Mouse (Mus musculus) limb, embryonic 12.5 days (tissue): ENCODE data around the gene Zswim5. TPM values are rescaled to one million over a fixed set of nuclear protein-coding genes. Genes with fewer than 3 reads are reported as not detected.

ENCODE experiments used
- ATAC-seq: fragments of 200-750 bp; cut with Nextera tagmentation; 2 replicates; pipeline ENCODE4 v1.8.0; 2017; ENCODE audit warnings: low read depth, moderate TSS enrichment; ENCODE audit not compliant: insufficient number of reproducible peaks, insufficient read depth, low FRiP score, low TSS enrichment
- H3K27ac ChIP-seq: fragments of 300-500 bp; sonication (generic); 2 replicates; pipeline ENCODE4 v1.5.1; 2016; ENCODE audit warnings: mild to moderate bottlenecking, moderate library complexity
- H3K27me3 ChIP-seq: fragments of 300-500 bp; sonication (generic); 2 replicates; pipeline ENCODE4 v1.6.1; 2016; ENCODE audit warnings: mild to moderate bottlenecking, moderate library complexity
- H3K36me3 ChIP-seq: fragments of 300-500 bp; sonication (generic); 2 replicates; pipeline ENCODE4 v1.6.1; 2016; ENCODE audit warnings: mild to moderate bottlenecking, moderate library complexity
- H3K4me1 ChIP-seq: fragments of 300-500 bp; sonication (generic); replicated peaks from 2 replicates; pipeline ENCODE4 v1.6.1; 2016
- H3K4me2 ChIP-seq: fragments of 300-500 bp; sonication (generic); 2 replicates; pipeline ENCODE4 v1.6.1; 2016; ENCODE audit warnings: mild to moderate bottlenecking, moderate library complexity
- H3K4me3 ChIP-seq: fragments of 300-500 bp; sonication (generic); replicated peaks from 2 replicates; pipeline ENCODE4 v1.5.1; 2016; ENCODE audit warnings: mild to moderate bottlenecking
- H3K9ac ChIP-seq: fragments of 300-500 bp; sonication (generic); replicated peaks from 2 replicates; pipeline ENCODE4 v1.6.1; 2016; ENCODE audit warnings: mild to moderate bottlenecking, moderate library complexity
- H3K9me3 ChIP-seq: fragments of 300-500 bp; sonication (generic); 2 replicates; pipeline ENCODE4 v1.6.1; 2016; ENCODE audit warnings: mild to moderate bottlenecking, moderate library complexity
- WGBS: fragments of 180-500 bp; shearing (Covaris S2); methylation state at CpG from one replicate; pipeline ENCODE4 v1.1.7; 2016; 5-methylcytosine and 5-hydroxymethylcytosine counted together
- polyA plus RNA-seq: library from polyadenylated mRNA; unstranded; fragments of >200 nt; fragmentation: Nextera tagmentation; extraction: Ambion mirVana; gene quantifications from 2 replicates; pipeline ENCODE4 v1.2.1, GENCODE M21; 2016

The Zswim5 gene
- polyA plus RNA-seq, 1 experiment from 2014 or later, result 0.58 TPM

DNA sequence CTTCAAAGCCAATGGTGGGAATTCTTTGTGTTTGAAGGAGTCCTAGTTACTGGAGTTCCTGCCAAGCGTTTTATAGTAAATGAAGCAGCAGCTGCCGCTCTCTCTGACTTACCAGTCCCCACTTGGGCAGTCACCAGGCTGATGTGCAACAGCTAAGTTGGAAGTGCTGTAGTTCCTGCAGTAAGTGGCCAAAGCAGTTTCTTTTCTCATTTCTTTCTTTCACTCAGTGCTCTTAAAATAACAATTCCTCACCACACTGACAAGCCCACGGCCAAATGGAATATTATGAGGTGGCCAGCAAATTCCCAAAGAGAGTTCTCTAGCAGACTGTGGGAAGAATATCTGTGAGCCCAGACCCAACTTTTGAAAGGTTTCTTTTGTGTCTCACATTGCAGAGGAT lies 129.9 kb downstream of the Zswim5 start:
- Histone ChIP-seq H3K36me3 (peaks cover 15% of the 10 kb centered on the region; the same call in 1 of the 2 replicates), H3K4me1 (peaks cover 7% of the 10 kb centered on the region; the same call in 1 of the 2 replicates), H3K9ac (no peak overlapping the region), H3K4me3 (no peak overlapping the region), H3K4me2 (no peak overlapping the region), H3K27ac (no peak overlapping the region), H3K9me3 (no peaks in the 10 kb centered on the region), H3K27me3 (no peaks in the 10 kb centered on the region)
- ATAC-seq, result no peak
- 65% methylated on average over 3 of the region's 3 CpGs for WGBS

DNA sequence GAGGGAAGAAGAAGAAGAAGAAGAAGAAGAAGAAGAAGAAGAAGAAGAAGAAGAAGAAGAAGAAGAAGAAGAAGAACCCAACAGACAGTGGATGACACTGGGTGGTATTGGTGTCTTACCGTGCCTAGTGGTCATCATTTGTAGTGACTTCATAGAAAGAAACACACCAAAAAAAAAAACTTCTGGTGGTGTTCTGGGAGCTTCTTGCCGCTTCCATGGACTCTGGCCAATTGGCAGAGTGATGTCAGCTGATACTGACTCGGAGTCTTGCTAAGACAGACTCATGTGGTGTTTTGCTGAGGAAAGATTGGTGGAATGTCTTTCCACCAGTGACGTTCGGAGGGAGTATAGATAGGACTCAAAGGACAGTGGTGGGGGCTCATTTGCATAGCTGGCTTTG lies 133.1 kb downstream of the Zswim5 start:
- 88% methylated on average over 5 of the region's 5 CpGs for WGBS

DNA sequence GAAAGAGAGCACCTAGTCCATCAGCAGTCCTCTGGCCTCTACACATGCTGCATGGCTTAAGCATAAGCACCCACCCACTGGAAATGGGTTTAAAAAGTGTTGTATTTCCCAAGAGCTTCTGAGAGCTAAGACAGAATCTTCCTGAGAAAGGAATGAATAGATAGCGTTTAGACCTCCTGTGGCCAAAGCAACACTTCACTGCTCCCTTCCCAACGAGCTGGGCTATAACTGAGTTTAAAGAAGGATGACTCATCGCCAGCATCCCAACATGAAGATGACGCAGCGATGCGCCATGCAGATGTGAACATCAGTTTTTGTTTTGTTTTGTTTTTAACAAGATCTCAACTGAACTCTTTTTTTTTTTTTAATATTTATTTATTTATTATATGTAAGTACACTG lies 136.4 kb downstream of the Zswim5 start:
- ATAC-seq, result no peak
- WGBS, result 88% methylated on average over 6 of the region's 6 CpGs
- no peak overlapping the region for H3K27ac ChIP-seq

More for the DNA sequence above, 133.1 kb downstream of the Zswim5 start:
- H3K4me2 ChIP-seq, result no peak overlapping the region
- no peak overlapping the region for H3K27ac ChIP-seq
- ATAC-seq, result no peak
- no peaks in the 10 kb centered on the region for H3K27me3 ChIP-seq
- no peaks in the 10 kb centered on the region for H3K4me1 ChIP-seq
- H3K9me3 ChIP-seq, result no peaks in the 10 kb centered on the region
- no peak overlapping the region for H3K4me3 ChIP-seq
- no peak overlapping the region for H3K9ac ChIP-seq
- no peaks in the 10 kb centered on the region for H3K36me3 ChIP-seq

DNA sequence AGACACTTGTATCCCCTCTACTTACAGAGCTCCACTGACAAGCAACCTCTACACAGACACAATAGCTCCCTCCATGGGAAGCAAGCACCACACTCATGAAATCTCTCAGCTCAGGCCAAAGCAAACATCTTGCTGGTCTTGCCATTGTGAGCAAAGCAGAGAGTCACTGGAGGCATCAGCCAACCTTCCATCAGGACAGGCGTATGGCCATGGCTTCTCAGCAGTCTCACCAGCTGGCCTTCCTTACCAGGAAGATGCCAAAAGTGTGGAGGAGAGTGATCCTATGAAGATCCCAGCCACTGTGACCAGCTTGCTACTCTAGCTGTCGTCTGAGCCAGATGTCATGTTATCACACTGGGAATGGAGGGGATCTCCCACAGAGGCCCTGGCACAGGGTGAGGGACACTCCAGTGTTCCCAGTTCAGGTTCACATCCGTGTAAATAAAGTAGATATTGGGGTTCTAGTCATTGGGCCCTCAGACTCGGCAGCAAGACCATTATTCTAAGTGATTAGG lies 137.8 kb downstream of the Zswim5 start:
- H3K27me3 ChIP-seq, result no peaks in the 10 kb centered on the region
- 58% methylated on average over 4 of the region's 4 CpGs for WGBS
- H3K4me3 ChIP-seq, result no peak overlapping the region
- no peak overlapping the region for H3K4me2 ChIP-seq
- H3K9ac ChIP-seq, result no peak overlapping the region
- ATAC-seq, result no peak
- no peak overlapping the region for H3K27ac ChIP-seq
- peaks cover 2% of the 10 kb centered on the region; the same call in 1 of the 2 replicates for H3K4me1 ChIP-seq
- no peaks in the 10 kb centered on the region for H3K36me3 ChIP-seq
- no peaks in the 10 kb centered on the region for H3K9me3 ChIP-seq

More for the DNA sequence above, 136.4 kb downstream of the Zswim5 start:
- H3K4me2 ChIP-seq, result no peak overlapping the region
- no peak overlapping the region for H3K4me3 ChIP-seq
- H3K4me1 ChIP-seq, result no peaks in the 10 kb centered on the region
- no peaks in the 10 kb centered on the region for H3K27me3 ChIP-seq
- no peaks in the 10 kb centered on the region for H3K36me3 ChIP-seq
- H3K9ac ChIP-seq, result no peak overlapping the region
- H3K9me3 ChIP-seq, result no peaks in the 10 kb centered on the region

- H3K4me3 ChIP-seq, result no peak overlapping the region
- no peak overlapping the region for H3K9ac ChIP-seq
- H3K4me1 ChIP-seq, result peaks cover 9% of the 10 kb centered on the region
- peaks cover 9% of the 10 kb centered on the region for H3K36me3 ChIP-seq
- WGBS, result 78% methylated on average over 2 of the region's 2 CpGs
- no peak overlapping the region for H3K4me2 ChIP-seq
- H3K27ac ChIP-seq, result no peak overlapping the region
- ATAC-seq, result no peak
- H3K27me3 ChIP-seq, result no peaks in the 10 kb centered on the region
- H3K9me3 ChIP-seq, result no peaks in the 10 kb centered on the region
These were observed 140.6 kb downstream of the Zswim5 start for GRCm38 (mm10) chr4:117017738-117018137.

DNA sequence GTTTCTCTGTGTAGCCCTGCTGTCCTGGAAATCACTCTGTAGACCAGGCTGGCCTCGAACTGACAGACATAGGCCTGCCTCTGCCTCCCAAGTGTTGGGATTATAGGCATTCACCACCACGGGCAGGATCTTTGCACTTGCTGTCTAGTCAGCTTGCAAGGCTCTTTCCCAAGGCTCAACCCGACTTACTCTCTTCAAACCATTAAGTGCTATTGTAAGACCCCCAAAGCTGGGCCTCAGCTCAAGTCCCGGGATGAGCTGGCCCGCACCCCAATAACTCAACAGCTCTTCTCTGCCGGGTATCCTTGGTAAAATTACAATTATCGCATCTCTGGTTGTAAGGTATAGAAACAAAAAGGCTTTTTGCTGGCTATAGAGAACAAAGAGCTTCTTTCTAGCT lies 141.2 kb downstream of the Zswim5 start:
- Histone ChIP-seq H3K9me3 (no peaks in the 10 kb centered on the region), H3K4me2 (no peak overlapping the region), H3K27ac (no peak overlapping the region), H3K27me3 (no peaks in the 10 kb centered on the region), H3K4me3 (no peak overlapping the region), H3K9ac (no peak overlapping the region), H3K36me3 (peaks cover 15% of the 10 kb centered on the region), H3K4me1 (peaks cover 9% of the 10 kb centered on the region)
- WGBS, result 86% methylated on average over 7 of the region's 7 CpGs
- no peak for ATAC-seq

GRCm38 (mm10) chr4:117019206-117020134 lies 142.3 kb downstream of the Zswim5 start, which contains the start of gene Eif2b3:
Gene Eif2b3 (plus strand): TSS chr4:117019402.
- Histone ChIP-seq H3K27me3 (no peaks in the 10 kb centered on the region), H3K36me3 (peaks cover 23% of the 10 kb centered on the region), H3K4me3 (peak within 1 kb of the TSS; percentile 83), H3K9me3 (no peaks in the 10 kb centered on the region), H3K4me2 (peak within 1 kb of the TSS; percentile 74), H3K4me1 (peaks cover 9% of the 10 kb centered on the region), H3K9ac (peak within 1 kb of the TSS; percentile 85), H3K27ac (peak within 1 kb of the TSS; percentile 70)
- ATAC-seq, result peak; percentile 89
- WGBS, result under 1% methylated on average over 61 of the region's 61 CpGs

- Histone ChIP-seq H3K4me1 (peaks cover 9% of the 10 kb centered on the region), H3K4me3 (no peak overlapping the region), H3K36me3 (peaks cover 27% of the 10 kb centered on the region), H3K9me3 (no peaks in the 10 kb centered on the region), H3K9ac (no peak overlapping the region), H3K27me3 (no peaks in the 10 kb centered on the region), H3K27ac (no peak overlapping the region), H3K4me2 (no peak overlapping the region)
- WGBS, result 97% methylated on average over 4 of the region's 4 CpGs
- ATAC-seq, result no peak
These were observed 146.3 kb downstream of the Zswim5 start for GRCm38 (mm10) chr4:117023469-117023868.

DNA sequence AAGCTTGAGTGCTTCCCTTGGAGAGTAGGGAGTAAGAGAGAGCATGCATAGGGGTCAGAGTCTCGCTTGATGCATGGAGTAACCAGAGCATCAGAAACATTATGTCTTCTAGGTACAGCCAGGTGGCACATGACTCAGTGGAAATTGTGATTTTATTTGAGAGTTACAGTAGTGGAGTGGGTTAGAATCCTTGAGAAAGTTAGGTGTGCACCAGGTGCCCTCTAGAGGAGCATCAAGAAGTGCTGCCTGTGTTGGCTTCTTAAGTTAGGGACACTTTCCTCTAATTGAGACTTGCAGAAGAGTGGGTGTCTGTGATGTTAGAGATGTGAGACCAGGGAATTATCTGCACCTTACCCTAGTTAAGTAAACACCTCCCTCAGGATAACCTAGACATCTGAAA lies 153.9 kb downstream of the Zswim5 start:
- no peak for ATAC-seq
- H3K9me3 ChIP-seq, result no peaks in the 10 kb centered on the region
- H3K4me1 ChIP-seq, result no peaks in the 10 kb centered on the region
- no peak overlapping the region for H3K4me2 ChIP-seq
- no peaks in the 10 kb centered on the region for H3K27me3 ChIP-seq
- H3K9ac ChIP-seq, result no peak overlapping the region
- 94% methylated on average over 1 of the region's 1 CpGs for WGBS
- no peak overlapping the region for H3K27ac ChIP-seq
- H3K36me3 ChIP-seq, result peaks cover 44% of the 10 kb centered on the region
- no peak overlapping the region for H3K4me3 ChIP-seq
